Mouse (Mus musculus) Muller cell, postnatal 12 days (primary cell): ENCODE measurements at regions not wholly inside any gene's neighbourhood (a gene's known extent, or its start where the extent isn't known, plus 50 kb on each side); places are given as distances from the start of the nearest gene placed in this dataset.
A peak's percentile ranks its signal among the peaks of the same experiment; 100 is the strongest.

Source experiments
- DNase-seq: peaks from one replicate; pipeline ENCODE4 v3.0.0-alpha.2; 2015; ENCODE audit errors: inconsistent ontology term

DNA sequence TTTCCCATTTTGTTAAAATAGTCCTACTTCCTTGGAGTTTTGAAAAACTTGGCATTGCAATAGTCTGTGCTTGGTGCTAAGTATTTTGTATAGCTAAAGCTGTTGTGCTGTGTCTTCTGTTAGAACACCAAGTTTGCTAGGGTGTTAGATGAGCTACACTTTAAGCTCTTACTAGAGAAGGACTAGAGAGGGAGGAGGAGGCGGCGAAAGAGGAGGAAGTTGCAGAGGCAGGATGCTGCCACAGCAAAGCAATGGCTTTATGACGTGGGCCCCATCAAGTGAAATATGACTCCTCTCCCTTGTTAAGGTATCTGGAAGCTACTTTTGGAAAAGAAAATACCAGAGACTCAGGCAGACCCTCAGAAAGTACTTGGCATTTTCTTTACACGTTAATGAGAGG is 167.8 kb upstream of the Pik3r1 start:
- no peak for DNase-seq

DNA sequence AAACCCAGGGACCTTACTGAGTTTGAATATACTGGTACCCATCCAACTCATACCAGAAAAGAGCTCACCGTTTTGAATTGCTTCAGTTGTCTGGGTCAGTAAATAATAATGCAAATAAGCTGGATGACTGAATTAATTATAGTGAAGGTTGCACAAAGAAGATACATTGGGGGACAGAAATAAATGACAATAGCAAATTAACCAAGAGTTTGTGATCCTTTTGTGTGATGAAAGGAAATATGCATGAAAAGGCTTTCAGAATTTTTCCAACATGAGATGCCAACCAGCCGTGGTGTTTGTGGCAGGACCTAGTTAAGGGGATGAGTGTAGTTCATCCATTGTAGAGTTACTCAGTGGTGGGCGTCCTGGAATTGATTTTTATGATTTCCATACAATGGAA is 186.5 kb upstream of the Pik3r1 start:
- peak; percentile 90 for DNase-seq

GRCm38 (mm10) chr13:101955806-101956418 is 187.9 kb upstream of the Pik3r1 start:
- no peak for DNase-seq

DNA sequence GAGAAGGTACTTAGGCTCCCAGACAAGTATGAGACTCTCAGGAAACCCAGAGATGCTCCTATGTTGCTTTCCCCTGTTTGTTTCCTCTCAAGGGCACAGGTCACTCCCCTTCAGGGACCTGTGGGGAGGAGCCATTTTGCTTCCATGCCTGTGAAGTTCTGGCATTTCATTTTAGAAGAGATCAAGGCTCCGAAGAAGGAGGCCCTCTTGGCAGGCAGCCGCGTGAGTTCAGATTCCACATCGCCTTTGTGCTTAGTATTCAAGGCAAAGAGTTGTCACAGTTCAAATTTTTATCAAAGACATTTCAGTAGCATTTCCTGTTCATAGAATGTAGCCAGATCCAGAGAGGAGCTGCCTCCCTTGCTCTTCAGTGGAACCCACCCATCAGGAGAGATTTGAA is 189.8 kb upstream of the Pik3r1 start:
- no peak for DNase-seq

DNA sequence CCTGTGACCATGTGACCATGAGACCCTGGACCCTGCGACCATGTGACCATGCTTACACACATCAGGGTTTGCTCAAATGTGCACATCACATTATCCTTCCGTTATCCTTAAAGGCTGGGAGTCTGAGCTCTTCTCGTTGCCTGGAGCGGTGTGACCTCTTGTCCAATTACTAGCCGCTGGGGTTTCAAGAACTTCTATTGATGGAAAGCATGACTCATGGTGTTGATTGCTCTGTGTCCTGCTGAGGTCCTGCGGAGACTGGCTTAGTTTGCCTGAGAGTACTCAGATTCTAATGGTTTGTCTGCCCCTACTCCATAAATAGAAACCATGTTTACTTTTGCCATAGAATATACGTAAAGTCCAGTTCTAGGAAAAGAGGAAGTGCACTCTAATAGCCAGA is 197.5 kb upstream of the Pik3r1 start:
- DNase-seq: peak; percentile 75

GRCm38 (mm10) chr13:101966799-101967397 is 198.9 kb upstream of the Pik3r1 start:
- DNase-seq: no peak

DNA sequence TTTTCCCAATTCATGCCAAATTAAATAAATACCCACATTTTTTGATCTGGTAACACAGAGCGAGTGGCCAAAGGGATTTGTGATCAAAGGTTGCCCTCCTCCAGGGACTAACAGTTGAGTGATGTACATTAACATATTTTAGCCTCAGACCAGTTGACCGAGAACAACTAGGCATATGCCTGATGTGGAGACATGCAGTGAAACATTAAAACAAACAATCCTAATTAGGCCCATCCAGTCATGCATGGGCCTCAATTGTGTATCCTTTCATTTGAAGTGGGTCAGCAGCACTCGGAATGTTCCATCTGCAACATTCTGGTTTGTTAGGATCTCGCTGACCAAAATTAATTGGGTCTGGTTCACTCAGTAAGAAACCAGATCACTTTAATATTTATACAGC is 199.4 kb upstream of the Pik3r1 start:
- DNase-seq: peak; percentile 87

GRCm38 (mm10) chr13:101976766-101977165 is 208.7 kb upstream of the Pik3r1 start:
- peak; percentile 79 for DNase-seq

- DNase-seq: peak; percentile 69
Measured at GRCm38 (mm10) chr13:101980171-101980835, 212.3 kb upstream of the Pik3r1 start.

DNA sequence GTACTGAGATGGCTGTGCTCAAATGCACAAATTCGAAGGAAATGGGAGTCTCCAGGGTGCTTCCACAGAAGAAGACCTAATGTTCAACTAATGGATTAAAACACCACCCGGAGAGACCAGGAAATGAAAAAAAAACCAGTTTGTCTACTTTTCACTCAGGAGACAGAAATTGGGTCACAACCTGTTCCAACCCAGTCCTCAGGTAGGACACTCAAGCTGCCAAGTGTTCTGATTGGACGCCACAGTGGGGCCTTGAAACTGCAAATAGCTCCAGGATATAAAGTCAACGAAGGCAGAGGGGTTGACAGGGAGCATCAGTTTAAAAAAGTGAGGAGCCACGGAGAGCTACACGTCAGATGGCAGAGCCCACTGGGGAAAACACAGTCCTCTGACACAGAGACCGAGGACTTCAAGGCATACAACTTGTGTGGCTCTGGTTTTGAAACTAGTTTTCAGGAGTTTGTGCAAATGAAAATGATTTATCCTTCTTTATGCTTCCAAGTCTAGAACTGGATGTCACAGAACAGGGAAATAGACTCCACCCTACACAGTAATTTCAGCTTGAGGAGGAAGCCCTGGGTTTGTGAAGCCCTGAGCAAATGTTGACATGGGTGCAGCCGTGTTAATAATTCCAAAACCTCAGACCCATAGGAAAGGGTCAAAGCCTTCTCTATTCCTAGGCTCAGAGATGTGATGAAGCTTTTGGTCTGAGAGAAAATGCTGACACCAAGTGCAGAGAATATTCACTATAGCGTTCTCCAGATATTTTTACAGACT is 220.8 kb upstream of the Pik3r1 start:
- no peak for DNase-seq

GRCm38 (mm10) chr13:101991729-101992128 is 223.7 kb upstream of the Pik3r1 start:
- DNase-seq: no peak

- no peak for DNase-seq
Measured at GRCm38 (mm10) chr13:101994779-101995178, 226.8 kb upstream of the Pik3r1 start.

DNA sequence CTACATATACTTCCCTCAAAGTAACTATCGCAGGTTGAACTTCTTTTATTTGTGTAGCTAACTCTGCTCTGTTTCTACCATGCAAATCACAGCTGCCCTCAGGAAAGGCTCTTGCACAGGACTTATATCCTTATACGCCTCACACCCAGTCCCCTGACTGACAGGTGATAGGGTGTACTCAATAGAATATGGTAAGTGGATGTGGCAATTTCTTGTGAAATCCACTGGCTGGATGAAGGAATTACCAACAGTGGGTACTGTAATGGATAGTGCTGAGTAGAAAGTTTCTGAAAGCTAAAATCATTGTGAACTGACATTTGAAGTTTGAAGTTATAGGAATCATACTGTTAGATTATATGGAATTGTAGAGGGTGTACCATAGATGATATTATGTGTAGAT is 227.5 kb upstream of the Pik3r1 start:
- no peak for DNase-seq

DNA sequence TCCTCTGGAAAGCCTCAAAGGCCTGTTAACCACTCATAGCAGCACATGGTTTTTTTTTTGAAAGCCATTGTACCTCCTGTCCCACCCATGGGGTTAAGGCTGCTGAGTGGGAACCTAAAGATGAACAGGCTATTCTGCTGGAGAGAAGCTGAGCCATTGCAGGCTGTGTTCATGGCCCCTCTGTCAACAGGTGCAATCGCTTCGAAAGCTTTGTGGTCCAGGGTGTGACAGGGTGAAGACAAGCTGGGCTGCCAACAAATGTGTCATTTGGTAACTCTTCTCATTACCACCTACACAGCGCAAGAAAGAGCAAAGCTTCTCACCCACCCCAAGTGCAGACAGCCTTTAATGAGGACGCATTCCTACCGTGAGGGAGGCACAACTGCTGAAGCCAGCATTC is 228.1 kb upstream of the Pik3r1 start:
- peak; percentile 51 for DNase-seq

DNA sequence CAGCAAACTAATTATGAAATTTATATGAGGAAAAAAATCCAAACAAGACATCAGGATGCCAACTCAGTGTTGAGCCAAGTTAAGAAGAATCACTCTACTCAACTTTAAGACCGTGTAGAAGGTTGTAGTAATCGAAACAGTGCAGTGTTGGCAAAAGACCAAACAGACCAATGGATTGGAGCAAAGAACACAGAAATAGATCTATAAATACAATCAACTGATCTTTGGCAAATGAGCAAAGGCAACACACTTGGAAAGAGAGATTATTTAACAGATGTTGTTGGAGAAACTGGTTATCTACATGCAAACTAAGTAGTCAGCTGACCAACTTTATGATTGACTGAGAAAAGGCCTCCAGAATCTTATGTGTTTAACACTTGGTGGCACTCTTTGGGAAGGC is 229.4 kb upstream of the Pik3r1 start:
- DNase-seq: no peak

DNA sequence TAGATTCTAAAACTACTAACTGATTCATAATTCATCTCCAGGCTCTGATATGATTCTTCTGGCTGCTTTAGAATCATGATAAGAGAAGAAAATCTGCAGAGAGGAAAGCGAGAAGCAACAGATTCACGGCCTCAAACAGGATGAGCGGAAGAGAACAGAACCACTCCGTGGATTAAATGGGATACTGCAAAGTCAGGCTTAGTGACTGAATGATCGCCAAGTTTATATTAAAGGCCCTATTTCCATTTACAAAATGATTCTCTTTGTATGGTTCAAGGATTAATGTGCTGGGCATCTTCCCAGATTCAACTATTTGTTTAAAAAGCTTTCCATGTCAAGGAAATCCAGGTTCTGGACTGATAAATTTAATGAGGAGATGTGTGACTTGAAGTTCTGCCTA is 238.5 kb upstream of the Pik3r1 start:
- DNase-seq: no peak

DNA sequence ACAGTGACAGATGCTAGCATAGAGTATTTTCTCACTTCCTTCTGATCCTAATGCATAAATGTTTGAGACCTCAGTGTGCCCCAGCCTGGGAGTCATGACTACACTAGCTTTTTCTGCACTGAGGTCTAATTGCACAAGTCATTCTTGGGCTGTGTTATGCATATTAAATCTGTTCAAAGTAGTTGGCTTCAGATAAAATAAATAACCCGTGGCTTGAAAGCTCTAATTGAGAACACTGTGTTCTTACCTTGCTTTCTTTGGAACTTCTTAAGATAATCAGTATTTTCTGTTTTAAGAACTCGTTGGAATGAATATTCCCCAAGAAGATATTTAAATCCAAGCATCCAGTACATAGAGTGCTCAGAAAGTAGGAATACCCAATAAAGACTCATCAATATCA is 243.9 kb upstream of the Pik3r1 start:
- no peak for DNase-seq

DNA sequence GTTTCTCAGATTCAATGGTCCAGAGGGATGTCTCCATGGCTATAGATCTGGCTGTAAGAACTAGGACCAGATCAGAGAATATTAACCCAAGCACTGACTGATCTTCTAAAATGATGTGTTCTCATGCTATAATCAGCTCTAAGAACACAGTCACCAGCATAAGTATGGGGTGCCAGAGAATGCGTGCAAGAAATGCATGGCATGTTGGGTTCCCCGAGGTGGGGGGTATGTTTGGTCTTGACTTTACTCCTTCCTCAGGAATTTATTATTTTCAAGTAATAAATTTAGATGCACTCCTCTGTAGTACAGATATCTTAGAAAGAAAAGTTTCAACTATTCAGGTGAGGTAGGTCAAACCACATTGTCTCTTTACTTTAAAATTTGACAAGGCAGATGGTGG is 246.5 kb upstream of the Pik3r1 start:
- peak; percentile 54 for DNase-seq

DNA sequence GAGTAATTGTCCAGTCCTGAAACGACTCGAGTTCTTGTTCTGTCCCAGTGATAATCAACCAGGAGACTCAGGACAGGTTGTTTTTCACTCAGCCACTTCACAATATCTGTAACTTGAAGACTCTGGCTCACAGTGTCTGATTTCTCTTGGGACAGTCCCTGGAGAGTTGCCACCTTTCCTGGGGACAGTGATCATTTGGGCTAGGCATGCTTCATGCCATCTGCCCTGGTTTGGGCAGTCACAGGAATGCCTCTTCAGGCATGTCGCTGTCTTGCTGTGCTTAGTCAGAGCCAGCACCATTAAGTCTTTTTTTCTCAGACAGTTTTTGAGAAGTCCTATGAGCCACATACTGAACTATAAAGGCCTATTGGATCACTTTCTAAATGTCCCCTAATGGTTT is 246.9 kb upstream of the Pik3r1 start:
- peak; percentile 65 for DNase-seq

- no peak for DNase-seq
Measured at GRCm38 (mm10) chr13:102016518-102016917, 248.5 kb upstream of the Pik3r1 start.

- DNase-seq: no peak
Measured at GRCm38 (mm10) chr13:102022273-102022672, 254.3 kb upstream of the Pik3r1 start.

GRCm38 (mm10) chr13:102022757-102023156 is 254.7 kb upstream of the Pik3r1 start:
- DNase-seq: no peak

- DNase-seq: no peak
Measured at GRCm38 (mm10) chr13:102023624-102024023, 255.6 kb upstream of the Pik3r1 start.
